Mouse (Mus musculus) erythroblast, embryonic 14.5 days (primary cell): ENCODE results near the gene Dop1b.

Experiments used
- GATA1 ChIP-seq: IDR thresholded peaks from 2 replicates; pipeline ENCODE4 v1.6.1; 2012; ENCODE audit warnings: low read length, inconsistent platforms, mixed read lengths
- TAL1 ChIP-seq: IDR thresholded peaks from 3 replicates; pipeline ENCODE4 v1.6.1; 2012; ENCODE audit warnings: low read length, inconsistent platforms, mixed read lengths

DNA sequence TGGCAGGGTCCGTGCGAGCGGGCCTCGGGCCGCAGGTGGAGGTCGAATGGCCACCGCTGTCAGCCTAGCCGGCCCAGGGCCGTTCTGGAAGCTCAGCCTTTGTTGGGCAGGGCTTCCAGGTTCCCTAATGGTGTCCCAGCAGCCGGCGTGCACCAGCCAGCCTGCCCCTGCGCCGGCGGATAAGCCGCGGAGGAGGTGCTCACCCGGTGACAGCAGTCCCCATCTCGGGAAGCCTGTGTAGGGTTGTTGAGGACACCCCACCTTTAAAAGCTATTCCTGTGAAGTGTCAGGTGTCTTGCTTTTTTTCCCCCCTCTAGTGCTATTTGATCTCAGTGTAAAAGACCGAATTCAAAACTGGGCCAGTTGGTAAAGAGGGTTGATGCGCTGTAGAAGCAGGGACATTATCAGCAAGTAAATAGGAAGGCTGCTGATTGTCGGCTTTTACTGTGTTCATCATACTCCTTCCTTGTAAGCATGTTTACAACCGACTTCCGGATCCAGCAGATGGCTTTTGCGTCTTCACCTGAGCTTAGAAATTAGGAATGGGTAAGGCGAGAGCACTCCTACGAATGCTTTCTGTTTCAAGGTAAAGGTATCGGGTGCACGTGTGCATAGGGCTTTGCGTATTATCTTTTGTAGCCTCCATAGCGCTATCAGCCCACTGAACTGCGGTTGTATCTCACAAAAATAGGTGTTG, 633 bp downstream of the Dop1b start:
- TF ChIP-seq GATA1 (no peak), TAL1 (no peak)
